Mouse (Mus musculus) CH12F3 (cell line): Measurements from ENCODE around the gene Adam26b.
"Not testable (repeated sequence)": the region's sequence is repeated elsewhere in the genome, so short reads cannot be mapped to it uniquely, and the experiment has no call there.

Experiments used
- in situ Hi-C: fragments of 300-500 bp; cut with MboI; formaldehyde crosslinking; loops from 2 replicates; pipeline ENCODE4 v1.14.3; 2020; ENCODE audit warnings: low sequenced_read_pairs

Adam26b gene

GRCm38 (mm10) chr8:43528006-43528405 is at the start of gene Adam26b:
Gene Adam26b (minus strand): TSS chr8:43528106.
- in situ Hi-C loops, result not testable (repeated sequence)

DNA sequence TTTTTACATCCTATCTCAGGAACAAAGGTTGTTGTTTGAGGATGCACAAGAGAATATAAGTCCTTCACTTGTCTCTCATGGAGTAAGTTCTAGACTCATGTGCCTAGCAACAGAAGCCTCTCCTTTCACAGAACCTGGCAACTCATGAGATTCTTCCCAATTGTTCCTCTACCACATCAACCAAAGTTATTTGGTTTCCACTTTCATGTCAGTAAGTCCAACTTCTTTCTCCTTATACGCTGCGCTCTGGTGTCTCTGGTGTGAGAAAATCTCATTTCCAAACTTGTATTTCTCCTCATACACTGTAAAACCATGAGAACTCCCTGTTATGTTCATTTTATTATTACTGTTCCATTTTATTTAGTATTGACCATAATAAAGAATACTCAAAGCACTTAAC is 48.7 kb upstream of the Adam26b start, which contains the start of gene Adam26a:
Adam26a (minus strand) TSS at position 101 of the 400 bp plus-strand sequence.
- in situ Hi-C loops, result not testable (repeated sequence)
